Mouse (Mus musculus): ENCODE results near the gene Tnpo1.

- TF ChIP-seq POLR2A (IDR thresholded peaks at IDR 0.05; ENCODE audit: low read depth, low read length) (no peak), CTCF (conservative IDR thresholded peaks at IDR 0.05; ENCODE audit: insufficient read depth, insufficient read length, low read depth, low read length) (no peak)
Measured at GRCm38 (mm10) chr13:98946434-98946833, 20.2 kb upstream of the Tnpo1 start.
